Mouse (Mus musculus) 3T3-L1 (cell line): ENCODE data around the gene 1700023F06Rik.
A peak's percentile ranks its signal among the peaks of the same experiment; 100 is the strongest.

Source experiments
- DNase-seq: peaks from one replicate; pipeline ENCODE4 v3.0.0-alpha.2; 2015; ENCODE audit warnings: low read depth, low spot score

1700023F06Rik gene

DNA sequence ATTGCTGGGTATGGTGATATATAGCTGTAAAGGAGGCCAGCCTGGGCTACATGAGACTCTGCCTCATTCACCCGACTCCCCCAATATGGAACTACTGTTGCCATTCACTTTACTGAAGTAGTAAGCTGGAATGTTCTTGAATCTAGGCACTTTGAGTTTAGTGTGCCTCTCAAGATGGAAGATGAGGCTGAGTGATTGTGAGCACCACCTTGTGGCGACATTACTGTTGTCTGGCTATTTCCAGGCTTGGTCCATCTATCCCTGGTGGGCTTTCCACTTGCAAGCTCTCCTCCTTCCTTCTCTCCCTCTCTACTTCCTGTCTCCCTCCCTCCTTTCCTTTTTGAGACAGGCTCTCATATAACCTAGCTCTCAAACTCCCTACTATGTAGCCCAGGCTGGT lies 23.5 kb downstream of the 1700023F06Rik start:
- DNase-seq, result peak; percentile 77

- no peak for DNase-seq
Measured at GRCm38 (mm10) chr11:103181911-103182310, 26.4 kb downstream of the 1700023F06Rik start.

DNA sequence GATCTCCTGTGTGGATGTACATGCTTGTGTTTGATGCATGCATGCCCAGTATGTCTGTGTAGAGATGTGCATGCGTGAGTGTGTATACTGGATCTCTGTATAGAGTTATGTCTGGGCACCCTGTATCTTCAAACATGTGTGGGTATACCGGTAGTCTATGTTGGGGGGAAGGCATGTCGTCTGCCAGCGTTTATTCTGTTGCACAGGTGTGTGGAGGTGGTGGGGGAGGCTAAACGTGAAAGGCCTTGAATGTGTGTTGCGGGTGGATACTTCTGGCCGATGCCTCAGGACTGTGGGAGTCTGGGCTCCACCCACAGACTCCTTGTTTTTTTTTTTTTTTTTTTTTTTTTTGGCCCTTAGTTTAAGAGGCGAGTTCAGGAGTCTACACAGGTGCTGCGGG lies 27.0 kb downstream of the 1700023F06Rik start:
- DNase-seq, result no peak

DNA sequence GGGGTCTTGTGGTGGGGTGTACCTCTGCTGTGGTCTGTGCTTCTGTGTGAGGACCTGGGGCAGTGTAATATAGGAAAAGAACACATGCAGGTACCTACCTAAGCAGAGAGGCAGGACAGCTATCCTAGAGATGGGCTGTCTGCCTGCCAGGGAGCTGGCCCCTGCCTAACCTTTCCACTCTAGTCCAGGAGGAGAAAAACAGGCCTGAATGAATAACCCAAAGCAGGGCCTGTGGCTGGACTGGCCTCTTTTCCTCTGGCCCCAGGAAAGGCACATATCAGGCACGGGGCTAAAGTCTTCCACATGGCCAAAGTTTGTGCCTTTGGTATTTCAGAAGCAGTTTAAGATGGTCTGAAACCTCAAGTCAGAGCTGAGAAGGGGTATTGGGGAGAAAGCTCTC lies 27.9 kb downstream of the 1700023F06Rik start:
- no peak for DNase-seq

DNA sequence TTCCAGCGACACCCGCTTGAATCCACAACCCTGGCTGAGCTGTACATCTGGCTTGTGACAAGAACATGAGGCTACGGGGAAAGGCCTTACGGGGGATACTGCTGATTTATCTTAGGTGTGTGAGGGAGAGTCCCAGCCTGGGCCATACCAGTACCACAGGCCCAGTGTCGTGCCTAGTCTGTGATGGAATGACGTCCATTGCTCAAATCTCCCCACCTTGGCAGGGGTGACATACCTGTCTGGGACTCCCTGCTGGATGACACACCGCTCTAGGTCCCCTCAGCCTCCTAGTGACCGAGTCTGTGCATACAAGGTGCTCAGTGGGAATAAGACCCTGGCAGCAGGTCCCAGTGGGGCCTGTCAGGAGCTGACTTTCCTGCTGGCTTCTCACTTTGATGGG lies 29.6 kb downstream of the 1700023F06Rik start:
- no peak for DNase-seq

GRCm38 (mm10) chr11:103177815-103178485 lies 30.4 kb downstream of the 1700023F06Rik start:
- no peak for DNase-seq

DNA sequence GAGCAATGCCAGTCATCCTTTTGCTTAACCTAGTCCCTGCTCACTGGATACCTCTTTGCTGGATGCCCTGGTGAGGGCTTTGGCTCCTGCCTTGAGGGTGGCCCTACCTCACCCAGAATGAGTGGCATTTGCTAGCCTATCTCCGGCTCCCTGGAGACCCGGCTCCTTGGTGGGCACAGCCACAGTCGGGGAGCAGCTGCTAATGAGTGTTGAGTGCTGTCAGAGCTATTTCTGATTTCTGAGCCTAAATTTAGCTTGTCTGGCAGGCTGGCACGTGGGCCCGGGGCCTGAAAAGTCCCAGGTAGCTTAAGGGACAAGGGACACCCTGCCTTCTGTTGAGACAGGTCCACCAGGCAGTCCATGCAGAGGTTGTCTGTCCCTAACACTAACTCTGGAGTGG lies 31.1 kb downstream of the 1700023F06Rik start:
- DNase-seq, result no peak

GRCm38 (mm10) chr11:103176510-103176909 lies 31.8 kb downstream of the 1700023F06Rik start:
- no peak for DNase-seq

DNA sequence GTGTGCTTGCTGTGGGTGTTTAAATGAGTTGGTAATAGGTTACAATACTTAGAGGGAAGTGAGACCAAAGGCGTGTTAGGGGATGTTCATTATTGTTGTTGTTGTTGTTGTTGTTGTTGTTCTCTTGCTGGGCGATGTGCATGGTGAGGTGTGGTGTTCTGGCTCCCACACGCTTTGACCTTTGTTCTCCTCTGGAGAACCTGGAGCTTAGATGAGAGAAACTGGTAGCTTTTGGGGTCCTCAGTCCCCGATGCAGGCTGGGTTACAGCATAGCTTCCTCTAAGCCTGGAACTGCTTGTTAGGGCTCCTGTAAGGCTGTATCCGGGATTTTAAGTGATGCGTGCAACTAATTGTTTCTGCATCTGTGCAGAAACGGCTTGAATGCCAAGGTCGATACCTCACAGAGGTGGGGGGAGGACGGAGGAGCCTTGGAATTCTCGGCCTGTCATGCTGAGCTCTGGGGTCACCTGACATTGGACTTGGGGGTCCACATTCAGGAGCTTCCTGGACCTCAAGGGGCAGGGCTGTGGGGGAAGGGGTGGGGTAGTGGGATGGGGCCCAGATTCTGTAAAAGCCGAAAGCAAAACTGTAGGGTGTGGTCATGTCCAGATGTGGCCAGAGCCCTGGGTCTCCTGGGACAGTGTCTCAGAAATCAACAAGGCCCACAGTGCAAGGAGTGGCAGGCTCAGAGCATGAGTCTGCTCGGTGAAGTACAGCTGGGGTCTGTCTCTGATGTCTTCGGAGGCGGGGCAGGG lies 32.5 kb downstream of the 1700023F06Rik start:
- DNase-seq, result peak; percentile 78

- peak; percentile 90 for DNase-seq
Measured at GRCm38 (mm10) chr11:103174891-103175391, 33.4 kb downstream of the 1700023F06Rik start.

DNA sequence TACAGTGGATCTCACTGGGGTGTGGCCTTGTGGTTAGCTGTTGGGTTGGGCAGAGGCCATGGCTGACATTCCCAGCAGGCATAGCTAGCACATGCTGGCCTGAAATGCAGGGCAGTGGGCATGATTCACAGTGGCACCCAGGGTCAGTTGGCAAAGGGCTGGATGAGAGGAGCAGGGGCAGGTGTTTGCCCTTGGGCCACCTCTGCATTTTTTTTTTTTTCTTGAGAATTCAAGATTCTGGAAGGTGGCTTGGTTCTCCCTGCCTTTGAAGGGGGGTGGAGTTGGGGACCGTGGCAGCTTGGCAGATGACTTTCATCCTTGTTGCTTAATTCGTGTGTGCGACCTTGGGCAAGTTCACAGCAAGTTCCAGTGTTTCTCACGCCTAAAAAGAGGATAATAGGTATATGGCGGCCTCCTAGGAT lies 33.9 kb downstream of the 1700023F06Rik start:
- peak; percentile 80 for DNase-seq

DNA sequence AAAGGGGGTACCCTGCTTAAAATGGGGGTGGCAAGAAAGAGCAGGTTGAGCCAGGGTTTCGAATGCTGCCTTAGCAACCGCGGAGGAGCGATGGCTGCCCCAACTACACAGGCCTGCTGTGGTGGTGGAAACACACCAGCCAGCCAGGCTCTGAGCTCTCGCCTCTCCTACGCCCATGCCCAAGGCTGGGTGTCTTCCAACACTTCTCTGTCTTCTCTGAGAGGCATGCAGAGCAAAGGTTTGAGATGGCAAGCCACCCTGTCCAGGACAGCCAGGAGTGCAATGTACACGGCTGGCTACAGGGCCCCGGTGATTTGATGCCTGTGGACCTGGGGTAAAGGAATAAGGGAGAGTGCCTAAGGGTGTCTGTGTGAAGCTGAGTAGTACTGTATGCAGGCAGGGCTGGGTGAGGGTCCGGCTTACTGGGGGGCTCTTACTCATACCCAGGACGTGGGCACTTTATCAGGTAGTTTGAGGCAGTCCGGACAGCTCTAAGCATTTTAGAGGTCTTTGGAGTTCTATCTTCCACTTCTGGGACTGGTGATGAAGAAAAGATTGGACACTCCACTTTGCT lies 34.5 kb downstream of the 1700023F06Rik start:
- peak; percentile 34 for DNase-seq

- no peak for DNase-seq
Measured at GRCm38 (mm10) chr11:103173041-103173770, 35.2 kb downstream of the 1700023F06Rik start.

GRCm38 (mm10) chr11:103172392-103173040 lies 35.8 kb downstream of the 1700023F06Rik start:
- DNase-seq, result no peak

DNA sequence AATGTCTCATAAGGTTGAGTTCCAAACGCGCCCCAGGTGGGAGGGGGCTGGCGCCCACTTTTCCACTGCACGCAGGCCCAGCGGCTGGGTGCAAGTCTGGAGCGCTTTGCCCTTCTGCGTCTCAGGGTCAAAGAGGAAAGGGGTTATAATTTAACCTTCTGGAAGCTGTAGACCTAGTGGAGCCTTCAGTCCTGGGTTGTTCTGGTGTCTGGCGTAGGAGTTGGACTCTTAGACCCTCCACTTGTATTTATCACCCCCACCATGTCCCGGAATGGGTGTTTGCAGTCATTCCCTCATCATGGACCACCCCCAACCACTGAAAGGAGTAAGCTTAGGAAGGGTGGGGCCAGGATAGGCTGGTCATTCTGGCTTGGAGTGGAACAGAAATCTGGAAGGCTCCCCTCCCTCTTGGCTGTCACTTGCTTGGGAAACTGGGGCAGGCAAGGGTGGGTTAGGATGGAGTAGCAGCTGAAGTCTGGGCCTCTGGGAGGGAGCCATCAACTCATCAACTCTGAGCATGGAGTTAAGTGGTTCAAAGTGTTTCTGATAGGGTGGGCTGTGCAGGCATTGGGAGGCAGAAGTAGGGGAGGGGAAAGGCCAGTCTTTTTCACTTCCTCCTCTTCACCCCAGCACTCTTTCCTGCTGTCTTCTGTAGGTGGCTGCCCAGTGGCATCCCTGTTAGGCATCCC lies 36.5 kb downstream of the 1700023F06Rik start:
- no peak for DNase-seq

- DNase-seq, result no peak
Measured at GRCm38 (mm10) chr11:103171286-103171620, 37.1 kb downstream of the 1700023F06Rik start.

DNA sequence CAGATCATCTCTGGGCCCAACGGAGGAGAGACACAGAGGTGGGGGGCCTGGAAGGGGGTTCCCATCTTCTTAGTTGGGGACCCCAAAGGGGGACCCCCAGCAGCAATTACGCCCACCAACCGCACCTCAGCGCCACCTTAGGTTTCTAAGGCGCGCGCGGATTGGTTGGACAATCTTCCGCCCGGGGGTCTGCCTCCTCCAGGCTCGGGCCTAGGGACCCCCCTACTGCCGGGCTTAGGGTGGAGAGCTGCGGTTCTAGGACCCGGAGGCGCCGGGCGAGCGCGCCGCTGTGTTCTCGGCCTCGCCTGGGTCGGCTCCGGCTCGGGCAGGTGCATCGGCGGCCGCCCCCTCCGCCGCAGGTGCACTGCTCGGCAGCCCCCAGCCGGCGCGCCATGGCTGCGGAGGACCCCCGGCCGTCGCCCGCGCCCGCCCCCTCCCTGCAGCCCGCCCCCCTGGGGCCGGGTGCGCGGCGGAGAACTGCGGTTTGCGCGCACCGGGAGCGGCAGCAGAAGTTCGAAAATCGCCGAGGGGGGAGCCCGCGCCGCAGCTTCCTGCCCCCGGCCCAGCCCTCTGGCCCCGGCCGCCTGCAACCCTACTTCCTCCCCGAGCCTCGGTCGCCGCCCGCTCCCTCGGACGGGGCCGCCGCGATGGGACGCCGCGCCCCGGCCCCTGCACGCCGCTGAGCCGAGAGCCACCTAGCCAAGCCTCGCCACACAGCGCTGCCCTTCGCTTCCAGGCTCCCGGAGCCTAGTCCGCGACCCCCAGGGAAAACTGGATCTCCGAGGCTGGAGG lies 37.7 kb downstream of the 1700023F06Rik start, which contains the start of gene Fmnl1:
Gene Fmnl1, plus strand, starts transcription at position 614 of the 792 bp plus-strand sequence.
- no peak for DNase-seq

- DNase-seq, result no peak
Measured at GRCm38 (mm10) chr11:103170111-103170493, 38.3 kb downstream of the 1700023F06Rik start.

GRCm38 (mm10) chr11:103169664-103170063 lies 38.7 kb downstream of the 1700023F06Rik start:
- DNase-seq, result no peak
